Mouse (Mus musculus): ENCODE measurements around the gene Olfr552.
A peak's percentile ranks its signal among the peaks of the same experiment; 100 is the strongest.
"Not testable (repeated sequence)": the region's sequence is repeated elsewhere in the genome, so short reads cannot be mapped to it uniquely, and the experiment has no call there.

Gene Olfr552

GRCm38 (mm10) chr7:102597378-102598031 lies at the start of gene Olfr552:
Gene Olfr552, plus strand, starts transcription at chr7:102597770.
- DNase-seq (ENCODE audit: low read depth, low spot score): no peak

GRCm38 (mm10) chr7:102549570-102549969 lies 48.0 kb upstream of the Olfr552 start, which contains the start of gene Olfr549:
Gene Olfr549, plus strand, starts transcription at chr7:102549870.
- no peak for DNase-seq (ENCODE audit: low read depth, low spot score)

- DNase-seq (ENCODE audit: low read depth, low spot score): no peak
Measured at GRCm38 (mm10) chr7:102553279-102553678, 44.3 kb upstream of the Olfr552 start.

- peak; percentile 3 for DNase-seq (ENCODE audit: low read depth, low spot score)
Measured at GRCm38 (mm10) chr7:102564999-102565997, 32.3 kb upstream of the Olfr552 start, which contains the start of gene Trim21. Gene Trim21, minus strand, starts transcription at chr7:102565486.

- DNase-seq (ENCODE audit: low read depth, low spot score): no peak
Measured at GRCm38 (mm10) chr7:102566219-102566618, 31.4 kb upstream of the Olfr552 start.

- no peak for DNase-seq (ENCODE audit: low read depth, low spot score)
Measured at GRCm38 (mm10) chr7:102571142-102571541, 26.4 kb upstream of the Olfr552 start, which contains the start of gene Olfr550. Gene Olfr550, plus strand, starts transcription at chr7:102571442.

- DNase-seq (ENCODE audit: low read depth, low spot score): peak; percentile 16
Measured at GRCm38 (mm10) chr7:102573174-102573830, 24.3 kb upstream of the Olfr552 start.

- DNase-seq (ENCODE audit: low read depth, low spot score): no peak
Measured at GRCm38 (mm10) chr7:102575998-102576397, 21.6 kb upstream of the Olfr552 start.

- no peak for DNase-seq (ENCODE audit: low read depth, low spot score)
Measured at GRCm38 (mm10) chr7:102591786-102592185, 5.8 kb upstream of the Olfr552 start, which contains the start of gene Olfr551. Gene Olfr551, minus strand, starts transcription at chr7:102591886.

GRCm38 (mm10) chr7:102618118-102618517 lies 20.5 kb downstream of the Olfr552 start, which contains the start of gene Olfr553:
Gene Olfr553, minus strand, starts transcription at chr7:102618218.
- no peak for DNase-seq (ENCODE audit: low read depth, low spot score)

GRCm38 (mm10) chr7:102619608-102620007 lies 22.0 kb downstream of the Olfr552 start:
- no peak for DNase-seq (ENCODE audit: low read depth, low spot score)

GRCm38 (mm10) chr7:102620368-102620767 lies 22.8 kb downstream of the Olfr552 start:
- not testable (repeated sequence) for DNase-seq (ENCODE audit: low read depth, low spot score)

- DNase-seq (ENCODE audit: low read depth, low spot score): no peak
Measured at GRCm38 (mm10) chr7:102636665-102637064, 39.1 kb downstream of the Olfr552 start.

GRCm38 (mm10) chr7:102638132-102638531 lies 40.6 kb downstream of the Olfr552 start, which contains the start of gene Olfr554:
Gene Olfr554, plus strand, starts transcription at chr7:102638432.
- DNase-seq (ENCODE audit: low read depth, low spot score): no peak

GRCm38 (mm10) chr7:102644945-102645344 lies 47.4 kb downstream of the Olfr552 start:
- not testable (repeated sequence) for DNase-seq (ENCODE audit: low read depth, low spot score)

Data from brain, embryonic 18.5 days (tissue).